Mouse (Mus musculus) heart, embryonic 12.5 days (tissue): ENCODE data around the gene Phb. TPM values are rescaled to one million over a fixed set of nuclear protein-coding genes. Genes with fewer than 3 reads are reported as not detected.

Source experiments
- polyA plus RNA-seq: library from polyadenylated mRNA; unstranded; fragments of >200 nt; fragmentation: Nextera tagmentation; extraction: Ambion mirVana; gene quantifications from 2 replicates; pipeline ENCODE4 v1.2.1, GENCODE M21; 2016

The Phb gene
- polyA plus RNA-seq, 1 experiment from 2014 or later: 260 TPM

Other genes with a start within 250 kb of the Phb start
- gene Nxph3, start 152.4 kb upstream of the Phb start, polyA plus RNA-seq: 0.40 and 0.43 TPM in 2 replicates
- gene Ngfr, start 79.2 kb upstream of the Phb start, polyA plus RNA-seq: 3.9 and 5.0 TPM in 2 replicates
- 12.8 and 14.3 TPM in 2 replicates for gene Zfp652, start 45.7 kb downstream of the Phb start, polyA plus RNA-seq
- gene B130006D01Rik, start 56.6 kb downstream of the Phb start, polyA plus RNA-seq: 0.56 and 0.76 TPM in 2 replicates
- 0.65 and 0.66 TPM in 2 replicates for gene Phospho1, start 157.5 kb downstream of the Phb start, polyA plus RNA-seq
- 39.1 and 39.2 TPM in 2 replicates for gene Gngt2, start 170.3 kb downstream of the Phb start, polyA plus RNA-seq
- gene Abi3, start 175.5 kb downstream of the Phb start, polyA plus RNA-seq: 22.3 and 26.0 TPM in 2 replicates
- 0.13 TPM in 1 of 2 replicates, not detected in the other for gene B4galnt2, start 247.9 kb downstream of the Phb start, polyA plus RNA-seq